Mouse (Mus musculus): ENCODE data around the gene G0s2.

Gene G0s2

DNA sequence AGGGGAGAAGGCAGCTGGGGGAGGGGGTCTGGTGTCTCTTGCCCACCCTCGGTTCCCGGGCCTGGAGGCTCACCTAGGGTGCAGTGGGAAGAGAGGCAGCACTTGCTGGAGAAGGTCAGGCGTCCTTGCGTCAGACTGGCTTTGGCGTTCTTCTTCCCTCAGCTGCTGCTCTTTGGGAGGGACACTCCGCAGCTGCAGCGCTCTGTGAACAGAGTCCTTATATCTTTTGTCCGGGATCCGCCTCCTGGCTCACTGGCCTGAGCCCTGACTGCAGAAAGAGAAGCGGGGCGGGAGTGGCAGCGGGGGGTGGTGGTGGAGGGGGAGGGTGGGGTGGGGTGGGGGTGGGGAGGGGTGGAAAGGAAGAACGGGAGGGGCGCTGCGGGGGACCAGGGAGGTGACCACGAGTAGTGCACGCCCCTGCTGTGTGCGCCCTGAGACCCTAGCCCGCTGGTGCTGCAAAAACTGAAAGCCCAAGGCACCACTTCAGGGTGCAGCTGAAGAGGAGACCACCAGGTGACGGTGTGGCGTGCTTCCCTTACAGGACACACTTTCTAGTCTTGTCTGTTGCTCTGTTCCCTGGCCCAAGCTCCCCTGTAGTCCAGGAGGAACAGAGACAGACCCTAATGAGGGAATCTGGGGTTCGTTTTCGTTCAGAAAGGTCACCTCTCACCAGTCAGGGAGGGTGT, at the start of gene G0s2:
G0s2 (minus strand) TSS at position 302 of the 686 bp plus-strand sequence.
- peak; percentile 79 for DNase-seq (ENCODE audit: low spot score)

DNA sequence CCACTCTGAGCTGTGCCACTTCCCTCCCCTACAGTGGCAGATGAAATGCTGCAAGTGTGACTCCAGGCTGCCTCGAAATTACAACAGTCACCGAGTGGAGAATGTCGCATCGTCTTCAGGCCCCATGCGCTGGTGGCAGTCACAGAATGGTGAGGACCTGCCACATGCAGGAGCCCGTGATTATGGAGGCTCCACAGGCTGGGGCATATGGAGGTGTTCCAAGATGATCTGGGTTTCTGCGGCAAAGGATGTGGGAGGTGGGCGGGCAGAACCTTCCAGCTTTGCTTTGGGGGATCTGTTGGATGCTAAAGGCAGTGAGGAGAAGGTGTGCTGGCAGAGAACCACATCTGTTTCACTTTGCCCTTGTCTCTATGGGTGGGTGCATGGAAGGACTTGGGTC, 47.4 kb upstream of the G0s2 start:
- DNase-seq (ENCODE audit: low spot score): no peak

DNA sequence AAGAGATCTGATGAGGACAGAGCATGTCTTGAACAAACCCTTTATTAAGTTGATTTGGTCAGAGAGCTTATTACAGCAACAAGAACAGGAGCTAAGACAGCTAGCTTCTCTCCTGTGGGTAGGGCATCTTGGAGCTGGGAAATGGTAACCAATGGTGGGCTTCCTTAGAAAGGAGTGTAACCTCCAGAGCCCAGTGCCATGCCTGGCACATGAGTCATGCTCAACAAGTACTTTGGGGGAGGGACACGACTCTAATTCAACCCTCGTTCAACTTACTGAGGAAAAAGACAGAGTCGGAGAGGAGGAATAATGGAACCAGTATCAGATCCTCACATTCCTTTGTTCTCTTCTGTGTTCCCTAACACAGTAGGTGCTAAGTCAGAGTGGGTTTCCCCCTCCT, 46.7 kb upstream of the G0s2 start:
- no peak for DNase-seq (ENCODE audit: low spot score)

- no peak for DNase-seq (ENCODE audit: low spot score)
These were observed 44.1 kb upstream of the G0s2 start for GRCm38 (mm10) chr1:193317159-193317559.

GRCm38 (mm10) chr1:193316358-193316750, 43.3 kb upstream of the G0s2 start:
- DNase-seq (ENCODE audit: low spot score): no peak

GRCm38 (mm10) chr1:193315705-193316357, 42.8 kb upstream of the G0s2 start:
- DNase-seq (ENCODE audit: low spot score): no peak

DNA sequence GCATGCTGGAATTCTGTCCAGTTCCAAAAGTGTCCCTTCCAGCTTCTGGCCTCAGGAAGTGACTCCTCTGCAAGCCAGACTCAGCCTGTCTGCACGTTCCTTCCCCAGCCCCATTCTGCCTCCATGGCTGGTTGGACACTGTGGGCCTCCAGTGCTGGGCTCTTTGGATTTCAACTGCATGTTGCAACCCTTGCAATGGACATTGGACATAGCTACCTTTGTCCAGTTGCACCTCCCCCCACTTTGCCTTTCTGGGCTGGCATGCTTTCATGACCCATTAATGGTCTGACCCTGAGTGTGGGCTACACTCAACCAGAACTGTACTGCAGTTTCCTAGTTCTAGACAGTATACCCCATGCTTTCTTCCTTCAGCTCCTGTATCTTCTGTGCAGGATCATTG, 38.6 kb upstream of the G0s2 start:
- DNase-seq (ENCODE audit: low spot score): no peak

DNA sequence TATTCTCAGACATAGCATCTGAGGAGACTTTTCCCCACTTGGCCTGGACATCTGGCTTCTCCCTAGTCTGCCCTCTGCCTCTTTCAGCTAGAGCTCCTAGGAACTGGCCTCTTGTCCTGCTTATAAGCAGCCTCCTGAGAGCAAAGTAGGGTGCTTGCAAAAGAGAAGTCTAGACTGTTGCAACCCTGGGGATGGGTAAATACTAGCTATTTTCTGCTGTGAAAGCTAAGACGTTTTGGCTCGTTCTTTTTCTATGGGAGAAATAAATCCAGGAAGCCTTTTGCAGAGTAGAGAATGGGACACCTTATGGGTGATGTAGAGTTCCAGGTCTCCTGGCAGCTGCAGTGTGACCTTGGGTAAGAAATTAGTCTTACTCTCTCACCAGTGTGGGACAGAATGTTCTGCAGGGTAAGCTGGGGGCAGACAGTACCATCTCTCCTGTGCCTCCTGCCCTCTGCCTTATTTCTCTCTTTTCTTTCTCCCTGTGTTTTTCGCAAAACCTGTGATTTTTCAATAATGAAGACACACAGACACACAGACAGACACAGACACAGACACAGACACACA, 37.6 kb upstream of the G0s2 start:
- no peak for DNase-seq (ENCODE audit: low spot score)

GRCm38 (mm10) chr1:193309785-193310518, 36.9 kb upstream of the G0s2 start:
- no peak for DNase-seq (ENCODE audit: low spot score)

DNA sequence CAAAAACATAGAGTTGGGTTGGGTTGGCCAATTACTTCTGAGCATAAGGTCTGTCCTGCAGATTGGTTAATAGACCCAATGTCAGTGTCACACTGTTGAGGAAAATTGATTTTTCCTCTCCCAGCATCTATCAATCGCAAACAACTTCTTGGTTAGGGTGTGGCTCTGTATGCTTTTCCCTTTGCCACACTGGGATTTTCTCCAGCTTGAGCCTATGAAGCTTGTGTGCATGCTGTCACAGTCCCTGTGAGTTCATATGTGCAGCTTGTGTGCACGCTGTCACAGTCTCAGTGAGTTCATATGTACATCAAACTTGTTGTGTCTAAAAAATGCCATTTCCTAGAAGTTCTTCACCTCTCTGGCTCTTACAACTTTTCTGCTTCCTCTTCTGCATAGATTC, 33.8 kb upstream of the G0s2 start:
- DNase-seq (ENCODE audit: low spot score): no peak

DNA sequence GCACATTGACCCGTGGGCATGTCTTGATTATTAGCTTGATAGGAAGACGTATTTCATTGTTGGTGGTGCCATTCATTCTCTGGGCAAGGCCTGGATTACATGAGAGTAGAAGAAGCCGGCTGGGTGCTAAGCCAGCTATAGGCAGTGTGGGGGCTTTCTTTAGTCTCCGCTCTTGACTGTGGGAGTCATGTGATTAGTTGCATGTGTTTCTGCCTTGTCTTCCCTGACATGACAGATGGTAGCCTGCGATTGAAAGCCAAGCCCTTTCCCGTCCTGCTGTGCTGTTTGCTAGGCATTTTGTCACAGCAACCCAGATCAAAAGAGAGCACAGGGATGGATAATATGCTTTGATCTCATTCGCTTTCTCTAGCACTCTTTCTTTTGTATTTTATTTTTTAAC, 32.4 kb upstream of the G0s2 start:
- DNase-seq (ENCODE audit: low spot score): peak; percentile 74

DNA sequence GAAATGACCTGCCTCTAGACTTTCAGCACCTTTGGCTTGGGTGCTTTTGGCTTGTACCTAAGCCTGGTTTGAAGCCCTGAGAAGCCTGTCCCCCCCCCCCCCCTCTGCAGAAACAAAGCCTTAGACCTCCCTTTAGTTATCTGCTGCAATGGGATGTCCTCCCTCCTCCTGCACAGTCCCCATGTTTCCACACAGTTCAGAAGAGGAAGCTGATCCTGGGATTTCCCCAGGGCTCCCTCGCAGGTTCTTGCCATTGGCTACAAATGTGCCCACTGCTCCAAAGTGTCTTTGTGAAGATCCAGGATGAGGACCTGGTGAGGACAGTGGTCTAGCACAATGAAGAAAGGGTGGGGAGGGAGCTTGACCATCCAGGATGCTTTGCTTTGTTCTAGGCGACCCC, 30.1 kb upstream of the G0s2 start:
- no peak for DNase-seq (ENCODE audit: low spot score)

DNA sequence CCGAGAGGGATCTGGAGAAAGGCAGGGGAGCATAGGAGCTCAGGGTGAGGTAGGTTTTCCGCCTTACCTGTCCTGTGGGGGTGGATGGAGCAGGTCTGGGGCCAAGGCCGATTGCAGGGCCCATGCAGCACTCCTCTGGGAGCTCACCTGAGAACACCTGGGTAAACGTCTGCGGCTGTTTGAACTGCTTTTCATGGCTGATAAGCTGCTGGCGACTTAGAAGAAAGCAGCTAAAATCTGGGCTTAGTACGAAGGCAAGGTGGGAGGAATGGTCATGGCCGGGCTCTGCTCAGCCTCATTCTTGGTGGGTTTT, 29.0 kb upstream of the G0s2 start:
- no peak for DNase-seq (ENCODE audit: low spot score)

- DNase-seq (ENCODE audit: low spot score): no peak
These were observed 28.4 kb upstream of the G0s2 start for GRCm38 (mm10) chr1:193301216-193302092.

DNA sequence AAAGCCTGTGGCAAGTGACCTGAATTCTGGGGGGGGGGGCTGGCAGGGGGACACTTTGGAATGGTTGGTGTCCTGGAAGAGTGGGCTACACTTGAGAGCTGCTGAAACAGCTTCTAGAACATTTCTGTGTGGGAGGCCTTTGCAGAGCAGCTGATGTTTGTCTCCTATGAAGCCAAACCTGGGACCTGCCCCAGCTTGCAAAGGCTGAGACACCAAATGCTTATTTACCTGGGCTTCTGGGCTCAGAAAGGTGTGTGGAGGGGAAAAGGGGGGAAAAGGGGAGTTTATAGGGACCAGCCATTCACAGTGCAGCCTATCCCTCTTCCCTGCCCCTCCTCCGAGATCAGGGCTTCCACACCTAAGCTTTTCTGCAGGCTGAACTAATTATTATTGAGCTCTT, 27.0 kb upstream of the G0s2 start:
- no peak for DNase-seq (ENCODE audit: low spot score)

DNA sequence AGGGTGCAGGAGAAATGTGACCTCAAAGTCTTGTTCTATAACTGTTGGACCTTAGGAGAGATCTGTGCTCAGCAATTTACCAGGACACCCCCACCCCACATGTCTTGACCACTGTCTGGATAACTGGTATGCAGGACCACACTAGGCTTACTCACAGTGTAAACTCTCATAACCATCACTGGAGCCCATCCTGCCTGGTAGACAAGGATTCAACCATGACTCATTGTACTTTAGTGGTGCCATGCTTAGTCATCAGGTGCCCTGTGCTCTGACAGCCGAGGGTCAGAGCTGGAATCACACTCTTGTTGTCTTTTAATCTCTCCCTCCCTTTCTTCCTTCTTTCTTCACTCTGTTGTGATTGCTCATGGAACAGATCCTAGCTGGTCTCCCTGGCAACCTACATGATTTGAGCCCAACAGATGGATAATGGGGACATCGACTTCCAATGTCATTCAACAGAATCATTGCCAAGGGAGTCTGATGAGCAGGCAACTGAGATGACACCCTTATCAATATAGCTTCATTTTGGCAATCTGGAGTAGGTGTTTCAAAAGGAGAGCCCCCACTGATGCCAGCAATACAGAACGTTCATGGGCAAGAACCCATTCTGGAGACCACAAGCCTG, 25.2 kb upstream of the G0s2 start:
- DNase-seq (ENCODE audit: low spot score): no peak

GRCm38 (mm10) chr1:193295920-193296319, 22.9 kb upstream of the G0s2 start:
- DNase-seq (ENCODE audit: low spot score): no peak

GRCm38 (mm10) chr1:193293926-193294325, 20.9 kb upstream of the G0s2 start:
- no peak for DNase-seq (ENCODE audit: low spot score)

GRCm38 (mm10) chr1:193293039-193293438, 20.0 kb upstream of the G0s2 start:
- DNase-seq (ENCODE audit: low spot score): no peak

GRCm38 (mm10) chr1:193290686-193291085, 17.7 kb upstream of the G0s2 start:
- no peak for DNase-seq (ENCODE audit: low spot score)

GRCm38 (mm10) chr1:193289914-193290313, 16.9 kb upstream of the G0s2 start:
- no peak for DNase-seq (ENCODE audit: low spot score)

- DNase-seq (ENCODE audit: low spot score): no peak
These were observed 16.1 kb upstream of the G0s2 start for GRCm38 (mm10) chr1:193289076-193289475.
